21 mouse cellular contexts compared by ENCODE assay signal in the genomic region with DNA sequence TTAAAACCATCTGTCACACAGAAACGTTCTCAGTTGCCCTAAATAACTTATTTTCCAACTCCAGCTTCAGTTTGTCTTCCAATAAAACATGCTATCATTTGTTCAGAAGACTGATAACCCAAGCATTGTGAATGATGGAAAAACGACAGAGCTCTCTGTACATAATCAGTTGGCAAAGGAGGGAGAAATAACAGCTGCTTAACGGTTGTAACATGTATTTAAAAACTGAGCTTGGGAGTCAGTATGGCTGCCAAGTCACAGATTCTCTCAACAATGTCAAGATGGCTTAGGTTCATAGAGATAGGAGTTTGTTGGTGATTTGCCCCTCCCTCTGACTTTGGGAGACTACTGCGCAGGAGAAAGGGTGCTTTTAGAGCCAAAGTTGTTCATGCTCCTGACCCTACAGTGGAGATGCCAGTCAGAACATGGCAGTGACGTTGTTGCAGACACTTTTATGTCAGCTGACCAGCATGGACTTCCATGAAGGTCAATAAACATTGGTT.
DNase-seq lines count a peak whose midpoint lies in the region; ATAC-seq and TF ChIP-seq lines count a peak whose summit lies in the region.
"Had no signal": no experiment of that assay in that cellular context is flagged by ENCODE, and none has a peak within 500 bp of the region (broad histone marks: within the 10 kb centered on the region; RNA-seq: fewer than 3 reads in every experiment).

No protein-coding gene starts in this region.

- no peaks in the 10 kb centered on the region for H3K4me1 ChIP-seq in forebrain, postnatal 0 days (ENCODE audit: insufficient read depth)
- no peaks in the 10 kb centered on the region for H3K4me1 ChIP-seq in forebrain, embryonic 11.5 days (replicated peaks; ENCODE audit: control insufficient read depth, insufficient read depth, low read length)
- H3K4me1 ChIP-seq in limb, embryonic 14.5 days (ENCODE audit: control insufficient read depth, insufficient read depth, low read length), result no peaks in the 10 kb centered on the region; the same call in 1 of the 2 replicates
- no peaks in the 10 kb centered on the region for H3K4me1 ChIP-seq in limb, embryonic 10.5 days
- no peaks in the 10 kb centered on the region for H3K4me1 ChIP-seq in lung, postnatal 0 days (ENCODE audit: insufficient read depth, low read depth, low read length)
- H3K4me1 ChIP-seq: forebrain, embryonic 12.5 days had no signal

- no peak overlapping the region for H3K27ac ChIP-seq in forebrain, postnatal 0 days (ENCODE audit: low read depth, low read length)
- no peak overlapping the region for H3K27ac ChIP-seq in forebrain, embryonic 11.5 days (ENCODE audit: low read depth, low read length)
- no peak overlapping the region for H3K27ac ChIP-seq in limb, embryonic 14.5 days (replicated peaks; ENCODE audit: low read depth, low read length)
- no peak overlapping the region for H3K27ac ChIP-seq in limb, embryonic 10.5 days
- H3K27ac ChIP-seq in lung, postnatal 0 days (ENCODE audit: low read length), result no peak overlapping the region
- H3K27ac ChIP-seq: embryonic facial prominence, embryonic 15.5 days; forebrain, embryonic 12.5 days; gastrocnemius, adult 2 months; hindbrain, embryonic 12.5 days had no signal

- WGBS in forebrain, postnatal 0 days, result 62% methylated on average over 5 of the region's 5 CpGs
- WGBS in forebrain, embryonic 11.5 days, result 75% methylated on average over 5 of the region's 5 CpGs
- 53% methylated on average over 5 of the region's 5 CpGs for WGBS in limb, embryonic 14.5 days
- 79% methylated on average over 5 of the region's 5 CpGs for WGBS in limb, embryonic 10.5 days
- WGBS in lung, postnatal 0 days, result 45% methylated on average over 5 of the region's 5 CpGs

- ATAC-seq in forebrain, postnatal 0 days, result peak; percentile 38; the same call in 1 of the 2 replicates
- ATAC-seq in forebrain, embryonic 11.5 days (replicated peaks; ENCODE audit: low FRiP score), result no peak
- no peak for ATAC-seq in limb, embryonic 14.5 days (ENCODE audit: low FRiP score, low read depth)
- ATAC-seq in lung, postnatal 0 days, result no peak; the same call in 1 of the 2 replicates
- ATAC-seq: hindbrain, embryonic 16.5 days; inflammation-experienced regulatory T-cells, adult 6 months; intestine, postnatal 0 days had no signal

- no peak overlapping the region for H3K4me3 ChIP-seq in forebrain, postnatal 0 days (ENCODE audit: low read depth, low read length)
- no peak overlapping the region for H3K4me3 ChIP-seq in forebrain, embryonic 11.5 days (ENCODE audit: low read depth, low read length)
- H3K4me3 ChIP-seq in limb, embryonic 14.5 days (replicated peaks; ENCODE audit: low read length), result no peak overlapping the region
- no peak overlapping the region for H3K4me3 ChIP-seq in limb, embryonic 10.5 days
- H3K4me3 ChIP-seq in lung, postnatal 0 days (ENCODE audit: low read depth, low read length), result no peak overlapping the region
- H3K4me3 ChIP-seq: embryonic facial prominence, embryonic 15.5 days; erythroblast, embryonic 14.5 days; forebrain, embryonic 12.5 days; gastrocnemius, adult 2 months; hindbrain, embryonic 12.5 days had no signal

- no peak for TF ChIP-seq CTCF in forebrain, postnatal 0 days (IDR thresholded peaks at IDR 0.05; ENCODE audit: low read depth)
- no peak for TF ChIP-seq CTCF in lung, postnatal 0 days (IDR thresholded peaks at IDR 0.05)
- no peak for TF ChIP-seq CTCF in brain, embryonic 14.5 days (IDR thresholded peaks at IDR 0.05; ENCODE audit: borderline replicate concordance, extremely low read depth, insufficient read depth, insufficient read length)

- no peaks in the 10 kb centered on the region for H3K36me3 ChIP-seq in forebrain, postnatal 0 days (ENCODE audit: insufficient read depth)
- H3K36me3 ChIP-seq in forebrain, embryonic 11.5 days (ENCODE audit: control insufficient read depth, insufficient read depth, low read length), result no peaks in the 10 kb centered on the region
- H3K36me3 ChIP-seq in limb, embryonic 14.5 days (ENCODE audit: control insufficient read depth, insufficient read depth, low read length), result no peaks in the 10 kb centered on the region
- no peaks in the 10 kb centered on the region for H3K36me3 ChIP-seq in limb, embryonic 10.5 days
- no peaks in the 10 kb centered on the region for H3K36me3 ChIP-seq in lung, postnatal 0 days (ENCODE audit: insufficient read depth, low read length)
- H3K36me3 ChIP-seq: embryonic facial prominence, embryonic 15.5 days; forebrain, embryonic 12.5 days; hindbrain, embryonic 12.5 days had no signal

- TF ChIP-seq POLR2A in limb, embryonic 14.5 days (IDR thresholded peaks at IDR 0.05; ENCODE audit: borderline replicate concordance, extremely low read depth, insufficient read depth, insufficient read length), result no peak
- TF ChIP-seq POLR2A in brain, embryonic 14.5 days (IDR thresholded peaks at IDR 0.05; ENCODE audit: borderline replicate concordance, extremely low read depth, insufficient read depth, insufficient read length, poor library complexity, severe bottlenecking), result no peak

- H3K9me3 ChIP-seq in forebrain, postnatal 0 days (ENCODE audit: low read length), result no peaks in the 10 kb centered on the region
- no peaks in the 10 kb centered on the region for H3K9me3 ChIP-seq in forebrain, embryonic 11.5 days (ENCODE audit: control insufficient read depth, low read length)
- no peaks in the 10 kb centered on the region for H3K9me3 ChIP-seq in limb, embryonic 14.5 days (ENCODE audit: control insufficient read depth, low read length)
- no peaks in the 10 kb centered on the region for H3K9me3 ChIP-seq in limb, embryonic 10.5 days (replicated peaks)
- no peaks in the 10 kb centered on the region for H3K9me3 ChIP-seq in lung, postnatal 0 days (ENCODE audit: low read length)
- H3K9me3 ChIP-seq: embryonic facial prominence, embryonic 15.5 days; forebrain, embryonic 12.5 days; hindbrain, embryonic 12.5 days had no signal

- H3K9ac ChIP-seq in forebrain, postnatal 0 days, result no peak overlapping the region
- H3K9ac ChIP-seq in forebrain, embryonic 11.5 days (ENCODE audit: low read length), result no peak overlapping the region
- H3K9ac ChIP-seq in limb, embryonic 14.5 days (ENCODE audit: low read depth, low read length, severe bottlenecking), result no peak overlapping the region
- H3K9ac ChIP-seq in lung, postnatal 0 days (replicated peaks; ENCODE audit: low read depth), result no peak overlapping the region
- H3K9ac ChIP-seq: embryonic facial prominence, embryonic 15.5 days; forebrain, embryonic 12.5 days; hindbrain, embryonic 12.5 days had no signal

- no peak for TF ChIP-seq EP300 in lung, postnatal 0 days (IDR thresholded peaks at IDR 0.05)

- DNase-seq in forebrain, postnatal 0 days, result peak; percentile 22
- DNase-seq in forebrain, embryonic 11.5 days (ENCODE audit: low spot score), result no peak
- DNase-seq in limb, embryonic 14.5 days (ENCODE audit: low spot score), result peak; percentile 45
- no peak for DNase-seq in limb, embryonic 10.5 days (ENCODE audit: low spot score)
- DNase-seq in lung, postnatal 0 days (ENCODE audit: low spot score), result peak; percentile 44
- no peak for DNase-seq in lung, postnatal 4 days
- DNase-seq in brain, embryonic 14.5 days (ENCODE audit: low read depth), result peak; percentile 28
- DNase-seq: adrenal gland, postnatal 10 days; cerebellum, adult 11-12 months; cerebellum, adult 9-10 months; cerebellum, postnatal 25 days; gastrocnemius, adult 2 months; gastrocnemius, postnatal 25 days; heart, postnatal 4 days had no signal

- H3K4me2 ChIP-seq in forebrain, postnatal 0 days (ENCODE audit: low read depth), result no peak overlapping the region
- no peak overlapping the region for H3K4me2 ChIP-seq in forebrain, embryonic 11.5 days (ENCODE audit: low read depth, low read length, severe bottlenecking)
- no peak overlapping the region for H3K4me2 ChIP-seq in limb, embryonic 14.5 days (replicated peaks; ENCODE audit: low read depth, low read length, severe bottlenecking)
- no peak overlapping the region for H3K4me2 ChIP-seq in lung, postnatal 0 days (replicated peaks; ENCODE audit: low read depth, low read length)
- H3K4me2 ChIP-seq: embryonic facial prominence, embryonic 15.5 days; forebrain, embryonic 12.5 days; hindbrain, embryonic 12.5 days had no signal

- H3K27me3 ChIP-seq in forebrain, postnatal 0 days (ENCODE audit: insufficient read depth, low read length), result no peaks in the 10 kb centered on the region
- H3K27me3 ChIP-seq in forebrain, embryonic 11.5 days (ENCODE audit: control insufficient read depth, insufficient read depth, low read length), result no peaks in the 10 kb centered on the region
- H3K27me3 ChIP-seq in limb, embryonic 14.5 days (ENCODE audit: control insufficient read depth, insufficient read depth, low read length), result no peaks in the 10 kb centered on the region
- no peaks in the 10 kb centered on the region for H3K27me3 ChIP-seq in limb, embryonic 10.5 days (ENCODE audit: low read depth, poor library complexity, severe bottlenecking)
- no peaks in the 10 kb centered on the region for H3K27me3 ChIP-seq in lung, postnatal 0 days (replicated peaks; ENCODE audit: insufficient read depth, low read length)
- H3K27me3 ChIP-seq: embryonic facial prominence, embryonic 15.5 days; forebrain, embryonic 12.5 days; hindbrain, embryonic 12.5 days had no signal

Comparison
In these comparisons a context has a peak if more than half of its experiments do, and no peak if none do; other contexts are left out.
1. DNase-seq: peak in forebrain, postnatal 0 days (single experiment), limb, embryonic 14.5 days (single experiment), lung, postnatal 0 days (single experiment) and brain, embryonic 14.5 days (single experiment); none in forebrain, embryonic 11.5 days (single experiment), limb, embryonic 10.5 days (single experiment) and lung, postnatal 4 days (0 of 2).